Comparison of ENCODE assay signal across 8 mouse cellular contexts in the genomic region with DNA sequence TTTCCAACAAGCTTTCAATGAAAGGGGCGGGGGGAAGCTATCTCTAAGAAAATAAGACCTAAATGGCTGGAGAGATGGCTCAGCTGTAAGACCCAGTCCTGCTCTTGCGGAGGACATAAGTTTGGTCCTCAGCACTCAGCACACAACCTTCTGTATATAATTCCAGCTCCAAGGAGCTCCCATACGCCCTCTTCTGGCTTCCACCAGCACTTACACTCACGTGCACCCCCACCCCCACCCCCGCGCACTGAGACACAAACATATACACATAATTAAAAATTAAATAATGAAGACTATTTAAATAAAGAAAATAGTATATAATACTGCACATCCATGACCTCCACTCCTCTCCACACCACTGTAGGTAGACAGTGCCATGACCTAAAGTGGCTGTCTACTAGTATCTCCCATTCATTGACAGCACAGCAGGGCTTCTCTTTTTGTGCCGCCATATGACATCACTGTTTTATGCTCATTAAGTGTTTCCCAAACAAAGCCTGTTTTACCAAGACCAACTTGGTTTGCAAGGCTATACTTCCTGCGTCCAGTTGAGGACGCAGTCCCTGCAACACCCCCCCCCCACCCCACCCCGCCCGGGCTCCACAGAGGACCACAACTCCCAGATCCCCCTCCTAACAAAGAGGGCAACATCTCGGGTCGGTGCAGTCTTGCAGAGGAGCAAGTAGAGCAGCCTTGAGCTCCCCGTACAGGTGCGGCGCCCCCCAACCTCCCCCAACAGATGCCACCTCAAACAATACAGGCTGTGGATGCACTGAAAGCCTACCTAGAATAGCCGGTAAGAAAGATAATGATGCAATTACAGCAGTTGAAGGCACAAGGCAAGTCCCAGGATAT. TPM values are rescaled to one million over a fixed set of nuclear protein-coding genes. Genes with fewer than 3 reads are reported as not detected.
A peak's percentile ranks its signal among the peaks of the same experiment; 100 is the strongest.
DNase-seq lines count a peak whose midpoint lies in the region; ATAC-seq and TF ChIP-seq lines count a peak whose summit lies in the region.

No protein-coding gene starts in this region.

- H3K4me3 ChIP-seq in heart, embryonic 11.5 days (ENCODE audit: low read depth, low read length): peak overlapping the region; percentile 68
- peak overlapping the region; percentile 72 for H3K4me3 ChIP-seq in G1E (ENCODE audit: low read depth, low read length)
- H3K4me3 ChIP-seq in hindbrain, embryonic 10.5 days: peak overlapping the region; percentile 71

- no peaks in the 10 kb centered on the region for H3K27me3 ChIP-seq in heart, embryonic 11.5 days (ENCODE audit: control insufficient read depth, insufficient read depth, low read length)
- H3K27me3 ChIP-seq in G1E (ENCODE audit: insufficient read depth, low read length): peaks cover 20% of the 10 kb centered on the region
- H3K27me3 ChIP-seq in hindbrain, embryonic 10.5 days (ENCODE audit: insufficient read depth, poor library complexity, severe bottlenecking): no peaks in the 10 kb centered on the region; the same call in 1 of the 2 replicates

- WGBS in heart, embryonic 11.5 days (ENCODE audit: insufficient replicate concordance): 28% methylated on average over 17 of the region's 17 CpGs
- whole genome bisulfite sequencing in hindbrain, embryonic 10.5 days: 25% methylated on average over 17 of the region's 17 CpGs

- intact Hi-C loops in heart, postnatal 25 days (cut with DNase I): no loop called here

- DNase-seq in heart, postnatal 25 days (ENCODE audit: low spot score): no peak
- DNase-seq in G1E (ENCODE audit: low spot score): peak; percentile 25
- DNase-seq in hindbrain, embryonic 10.5 days (ENCODE audit: low spot score): no peak
- peak; percentile 35 for DNase-seq in mesoderm, embryonic 11.5 days (ENCODE audit: low read depth, low spot score)
- DNase-seq in right cerebral cortex, postnatal 14 days: no peak
- no peak for DNase-seq in adrenal gland, postnatal 14 days
- DNase-seq in left cerebral cortex, adult 9 months (ENCODE audit: low spot score in 2 of 2): no peak

- peak; percentile 52; the same call in 1 of the 2 replicates for ATAC-seq in heart, embryonic 11.5 days (replicated peaks; ENCODE audit: insufficient number of reproducible peaks, low FRiP score, low TSS enrichment)
- no peak for ATAC-seq in G1E (ENCODE audit: extremely low read depth, insufficient number of reproducible peaks, low FRiP score, poor library complexity, severe bottlenecking)

- no peaks in the 10 kb centered on the region for H3K9me3 ChIP-seq in heart, embryonic 11.5 days (replicated peaks; ENCODE audit: control insufficient read depth, low read length)
- no peaks in the 10 kb centered on the region for H3K9me3 ChIP-seq in G1E (replicated peaks)
- H3K9me3 ChIP-seq in hindbrain, embryonic 10.5 days: no peaks in the 10 kb centered on the region

- H3K9ac ChIP-seq in heart, embryonic 11.5 days (ENCODE audit: low read depth, low read length): peak overlapping the region; percentile 75

- peaks cover 4% of the 10 kb centered on the region; the same call in 1 of the 2 replicates for H3K4me1 ChIP-seq in heart, embryonic 11.5 days (ENCODE audit: control insufficient read depth, insufficient read depth, low read length)
- H3K4me1 ChIP-seq in G1E (ENCODE audit: insufficient read depth, low read depth, low read length): peaks cover 23% of the 10 kb centered on the region
- H3K4me1 ChIP-seq in hindbrain, embryonic 10.5 days (replicated peaks): peaks cover 22% of the 10 kb centered on the region

- peak overlapping the region; percentile 29; the same call in 1 of the 2 replicates for H3K27ac ChIP-seq in heart, embryonic 11.5 days (ENCODE audit: low read depth, low read length)
- H3K27ac ChIP-seq in hindbrain, embryonic 10.5 days: peak overlapping the region; percentile 87

- H3K4me2 ChIP-seq in heart, embryonic 11.5 days: peak overlapping the region; percentile 92

- peaks cover 4% of the 10 kb centered on the region; the same call in 1 of the 2 replicates for H3K36me3 ChIP-seq in heart, embryonic 11.5 days (ENCODE audit: control insufficient read depth, insufficient read depth, low read length)
- H3K36me3 ChIP-seq in G1E (replicated peaks): peaks cover 4% of the 10 kb centered on the region
- H3K36me3 ChIP-seq in hindbrain, embryonic 10.5 days: peaks cover 10% of the 10 kb centered on the region

- no peak for TF ChIP-seq CTCF in G1E (IDR thresholded peaks at IDR 0.05; ENCODE audit: low read depth, low read length)

RNA-seq across cellular contexts. Expression of gene Ttll1, which starts 0.5 kb away (rescaled TPM):
- 18.7 and 20.4 TPM in 2 replicates for polyA plus RNA-seq in heart, embryonic 11.5 days (2014; fragmentation: Nextera tagmentation; extraction: Ambion mirVana)
- 10 to 100 TPM; 49.0 to 53.0 TPM for total RNA-seq in heart, postnatal 25 days (2021)
- total RNA-seq in G1E (2014; fragmentation: Nextera tagmentation) (12.3 and 15.7 TPM in 2 replicates), G1E (2017) (5.6 and 6.5 TPM in 2 replicates)
- 2.0 and 2.3 TPM in 2 replicates for polyA plus RNA-seq in G1E (2012)
- polyA plus RNA-seq in hindbrain, embryonic 10.5 days (2016; fragmentation: Nextera tagmentation; extraction: Ambion mirVana): 38.0 and 50.4 TPM in 2 replicates
- total RNA-seq in adrenal gland, postnatal 14 days (2021): 6.6 and 7.1 TPM in 2 replicates

RNA-seq across cellular contexts. Expression of gene Bik, which starts 16.5 kb away (rescaled TPM):
- polyA plus RNA-seq in heart, embryonic 11.5 days (2014; fragmentation: Nextera tagmentation; extraction: Ambion mirVana): 31.5 and 33.0 TPM in 2 replicates
- 10 to 100 TPM in 1 of 2 experiments, 1 to 10 TPM in 1; 9.3 to 11.8 TPM for total RNA-seq in heart, postnatal 25 days (2021)
- total RNA-seq in G1E (2014; fragmentation: Nextera tagmentation) (not detected in 2 replicates), G1E (2017) (not detected in 2 replicates)
- polyA plus RNA-seq in G1E (2012): not detected in 2 replicates
- 2.2 and 4.1 TPM in 2 replicates for polyA plus RNA-seq in hindbrain, embryonic 10.5 days (2016; fragmentation: Nextera tagmentation; extraction: Ambion mirVana)
- total RNA-seq in adrenal gland, postnatal 14 days (2021): 7.1 and 8.4 TPM in 2 replicates

RNA-seq across cellular contexts. Expression of gene Pacsin2, which starts 45.8 kb away (rescaled TPM):
- 55.0 and 60.0 TPM in 2 replicates for polyA plus RNA-seq in heart, embryonic 11.5 days (2014; fragmentation: Nextera tagmentation; extraction: Ambion mirVana)
- 100 to 1,000 TPM; 179 to 215 TPM for total RNA-seq in heart, postnatal 25 days (2021)
- total RNA-seq in G1E (2014; fragmentation: Nextera tagmentation): 34.5 and 36.0 TPM in 2 replicates
- total RNA-seq in G1E (2017): 41.6 and 45.2 TPM in 2 replicates
- 60.5 and 61.0 TPM in 2 replicates for polyA plus RNA-seq in G1E (2012)
- polyA plus RNA-seq in hindbrain, embryonic 10.5 days (2016; fragmentation: Nextera tagmentation; extraction: Ambion mirVana): 53.3 and 57.7 TPM in 2 replicates
- total RNA-seq in adrenal gland, postnatal 14 days (2021): 74.1 and 84.3 TPM in 2 replicates

RNA-seq across cellular contexts. Expression of gene Tspo, which starts 53.2 kb away (rescaled TPM):
- polyA plus RNA-seq in heart, embryonic 11.5 days (2014; fragmentation: Nextera tagmentation; extraction: Ambion mirVana): 129 and 136 TPM in 2 replicates
- 10 to 100 TPM; 61.7 to 65.1 TPM for total RNA-seq in heart, postnatal 25 days (2021)
- total RNA-seq in G1E (2014; fragmentation: Nextera tagmentation): 13.5 and 31.8 TPM in 2 replicates
- 50.5 and 63.3 TPM in 2 replicates for total RNA-seq in G1E (2017)
- polyA plus RNA-seq in G1E (2012): 108 and 114 TPM in 2 replicates
- polyA plus RNA-seq in hindbrain, embryonic 10.5 days (2016; fragmentation: Nextera tagmentation; extraction: Ambion mirVana): 40.7 TPM in 2 replicates
- 344 and 362 TPM in 2 replicates for total RNA-seq in adrenal gland, postnatal 14 days (2021)

RNA-seq across cellular contexts. Expression of gene Mcat, which starts 53.4 kb away (rescaled TPM):
- 28.3 and 30.3 TPM in 2 replicates for polyA plus RNA-seq in heart, embryonic 11.5 days (2014; fragmentation: Nextera tagmentation; extraction: Ambion mirVana)
- 10 to 100 TPM; 36.6 to 39.6 TPM for total RNA-seq in heart, postnatal 25 days (2021)
- total RNA-seq in G1E (2014; fragmentation: Nextera tagmentation): 8.5 and 17.7 TPM in 2 replicates
- 13.4 and 14.0 TPM in 2 replicates for total RNA-seq in G1E (2017)
- 17.1 and 20.2 TPM in 2 replicates for polyA plus RNA-seq in G1E (2012)
- 48.4 and 49.0 TPM in 2 replicates for polyA plus RNA-seq in hindbrain, embryonic 10.5 days (2016; fragmentation: Nextera tagmentation; extraction: Ambion mirVana)
- 34.6 and 41.1 TPM in 2 replicates for total RNA-seq in adrenal gland, postnatal 14 days (2021)

Comparison
In these comparisons a context has a peak if more than half of its experiments do, and no peak if none do; other contexts are left out.
1. DNase-seq: peak in G1E (single experiment) and mesoderm, embryonic 11.5 days (single experiment); none in heart, postnatal 25 days (single experiment), hindbrain, embryonic 10.5 days (single experiment), right cerebral cortex, postnatal 14 days (single experiment), adrenal gland, postnatal 14 days (single experiment) and left cerebral cortex, adult 9 months (0 of 2).
2. Peak in every context shown above with its lines, with median percentiles within 50 percentile points of each other: H3K4me3 ChIP-seq.